Mouse (Mus musculus) regulatory T cell (primary cell): ENCODE data around the gene Il2rb.

ENCODE experiments used
- in situ Hi-C: fragments of 300-600 bp; cut with MboI, MseI; formaldehyde crosslinking; loops from one replicate; pipeline ENCODE4 v1.15.1; 2025; ENCODE audit warnings: high pct_unique_total_duplicates

The Il2rb gene

GRCm38 (mm10) chr15:78521331-78521730 is 26.3 kb upstream of the Il2rb start:
- in situ Hi-C loops, result no loop called here

DNA sequence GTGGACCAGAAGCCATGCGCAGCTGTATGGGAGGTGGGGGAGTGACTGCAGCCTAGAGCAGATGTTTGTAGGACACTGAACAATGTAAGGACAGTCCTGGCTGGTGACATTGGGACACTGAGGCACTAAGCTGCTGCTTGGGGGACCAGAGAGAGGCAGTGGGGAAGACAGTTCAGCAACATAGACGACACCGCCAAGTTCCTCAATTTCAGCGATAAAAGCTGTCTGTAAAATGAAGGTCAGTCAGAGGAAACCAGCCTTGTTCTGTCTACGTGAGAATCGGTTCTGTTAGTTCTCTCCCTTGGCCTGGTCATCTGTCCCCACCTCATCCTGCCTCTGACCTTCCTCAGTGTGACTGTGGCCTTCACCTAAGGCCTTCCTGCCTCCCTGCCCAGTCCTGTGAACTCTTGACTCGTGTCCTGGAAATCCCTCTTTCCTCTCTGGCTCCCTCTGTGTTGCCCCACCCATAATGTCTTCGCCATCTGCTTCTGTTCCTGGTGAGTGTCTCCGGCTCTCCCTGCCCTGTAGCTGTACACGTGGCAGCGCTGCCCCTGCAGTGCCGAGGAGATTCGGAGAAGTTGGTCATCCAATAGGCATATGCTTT is 25.1 kb upstream of the Il2rb start:
- in situ Hi-C loops, result no loop called here

DNA sequence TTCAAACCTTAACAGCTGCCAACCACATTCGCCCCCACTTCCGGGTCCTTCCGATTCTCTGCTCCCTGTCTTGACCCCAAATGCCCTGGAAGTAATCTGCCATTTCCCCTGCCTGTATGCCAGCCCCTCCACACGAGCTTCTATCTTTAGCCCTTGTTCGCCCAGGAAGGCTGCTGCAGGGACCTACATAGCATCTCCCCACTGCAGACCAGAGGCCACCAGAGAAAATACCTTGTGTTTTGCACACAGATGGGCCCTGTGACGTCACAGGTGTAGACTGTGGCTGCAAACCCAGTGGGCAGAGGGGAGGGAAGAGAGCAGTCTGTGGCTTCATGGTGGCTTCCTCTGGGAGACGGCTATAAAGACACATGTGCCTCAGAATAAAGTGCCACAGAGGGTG is 23.1 kb upstream of the Il2rb start:
- in situ Hi-C loops, result no loop called here

- in situ Hi-C loops, result no loop called here
These were observed 20.7 kb upstream of the Il2rb start for GRCm38 (mm10) chr15:78515759-78516158.

DNA sequence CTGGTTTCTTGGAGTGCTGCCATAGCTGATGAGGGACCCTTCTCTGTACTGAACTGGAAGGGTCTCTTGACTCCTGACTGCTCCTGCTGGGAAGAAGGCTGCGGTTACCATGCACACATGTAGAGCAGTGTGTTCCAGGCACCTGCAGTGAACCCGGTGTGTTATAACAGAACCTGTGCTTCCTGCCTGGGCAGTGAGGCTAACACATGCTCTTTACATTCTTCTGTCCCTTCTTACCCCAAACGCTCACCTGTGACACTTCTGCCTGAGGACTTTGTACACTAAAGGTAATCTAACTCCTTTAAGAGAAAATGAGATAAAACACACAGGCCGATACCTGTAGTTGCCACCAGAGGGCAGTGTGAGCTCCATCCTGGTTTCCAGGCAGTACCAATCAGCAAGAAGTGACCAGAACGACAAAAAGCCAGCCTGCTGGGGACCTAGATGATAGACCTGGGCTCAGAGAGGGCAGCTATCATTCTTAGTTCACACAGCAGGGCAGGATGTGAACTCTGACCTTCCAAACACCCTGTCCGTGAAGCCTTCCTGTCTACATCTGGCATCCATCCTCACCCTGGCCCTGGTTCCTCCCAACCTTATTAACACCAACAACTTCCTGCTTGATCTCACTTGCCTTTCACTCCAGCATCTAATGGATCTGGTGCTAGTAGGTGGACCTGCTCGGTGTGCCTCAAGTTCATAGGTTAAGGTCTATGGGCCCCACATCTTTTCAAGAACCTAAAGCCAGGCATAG is 19.5 kb upstream of the Il2rb start:
- in situ Hi-C loops, result no loop called here

- in situ Hi-C loops, result no loop called here
These were observed 17.9 kb upstream of the Il2rb start for GRCm38 (mm10) chr15:78513019-78513418.

DNA sequence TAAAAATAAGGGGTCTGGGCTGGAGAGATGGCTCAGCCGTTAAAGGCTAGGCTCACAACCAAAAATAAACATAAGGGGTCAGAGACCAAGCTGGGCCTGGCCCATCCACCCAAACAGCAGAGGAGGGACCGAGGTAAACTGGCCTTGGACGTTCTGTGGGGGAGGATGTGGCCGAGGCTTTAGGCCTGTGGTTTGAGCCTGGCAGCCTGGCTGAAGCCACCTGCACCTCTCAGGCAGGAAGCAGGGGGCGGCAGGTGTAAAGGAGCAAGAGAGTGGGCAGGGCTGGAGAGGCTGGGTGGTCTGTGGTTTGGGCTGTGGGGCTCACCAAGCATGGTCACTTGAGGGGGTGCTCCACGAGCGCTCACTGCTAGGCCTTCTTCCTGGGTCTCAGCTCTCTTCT is 16.9 kb upstream of the Il2rb start:
- in situ Hi-C loops, result no loop called here

GRCm38 (mm10) chr15:78510736-78511135 is 15.7 kb upstream of the Il2rb start:
- in situ Hi-C loops, result no loop called here

GRCm38 (mm10) chr15:78510121-78510576 is 15.1 kb upstream of the Il2rb start:
- in situ Hi-C loops, result no loop called here

DNA sequence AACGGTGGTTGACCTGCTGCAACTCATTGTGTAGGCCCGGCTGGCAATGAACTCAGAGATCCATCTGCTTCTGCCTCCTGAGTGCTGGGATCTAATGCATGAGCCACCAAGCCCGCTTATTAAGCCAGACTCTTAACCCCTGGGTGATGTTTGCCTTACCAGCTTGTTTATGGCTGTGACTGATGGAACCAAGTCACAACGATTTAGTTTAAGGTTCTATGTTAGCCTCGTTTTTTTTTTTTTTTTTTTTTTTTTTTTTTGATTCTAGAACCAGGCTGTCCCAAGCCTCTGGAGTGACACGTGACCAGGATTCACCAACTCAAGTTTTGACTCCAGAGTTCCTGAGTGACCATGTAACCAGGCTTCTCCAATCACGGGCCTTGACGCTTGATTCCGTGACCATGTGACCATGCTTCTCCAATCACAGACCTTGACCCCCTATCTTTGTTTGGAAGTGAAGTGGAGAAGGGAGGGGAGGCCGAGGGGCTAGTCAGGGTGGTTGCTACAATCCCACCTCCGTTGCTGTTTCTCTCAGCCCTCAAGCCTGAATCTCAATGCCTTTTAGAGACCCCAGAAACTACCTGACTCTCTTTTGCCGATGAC is 14.3 kb upstream of the Il2rb start:
- in situ Hi-C loops, result no loop called here

DNA sequence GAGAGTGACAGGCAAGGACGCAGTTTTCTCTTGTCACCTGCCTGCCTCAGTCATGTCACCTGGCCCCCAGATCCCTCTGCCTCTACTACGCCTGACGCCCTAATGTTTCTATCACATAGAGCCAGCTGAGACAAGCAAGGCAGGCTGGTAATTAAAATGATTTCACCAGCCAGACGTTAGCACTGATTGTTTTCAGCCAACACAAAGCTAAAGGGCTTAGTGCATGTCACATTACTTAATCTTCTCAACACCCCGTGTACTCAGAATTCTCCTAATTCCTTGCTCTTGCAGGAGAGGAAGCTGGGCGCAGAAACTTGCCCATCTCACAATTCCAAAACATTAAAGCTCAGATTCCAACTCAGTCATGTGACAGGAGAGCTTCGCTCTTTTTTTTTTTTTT is 13.4 kb upstream of the Il2rb start:
- in situ Hi-C loops, result no loop called here

GRCm38 (mm10) chr15:78505541-78505940 is 10.5 kb upstream of the Il2rb start:
- in situ Hi-C loops, result no loop called here

DNA sequence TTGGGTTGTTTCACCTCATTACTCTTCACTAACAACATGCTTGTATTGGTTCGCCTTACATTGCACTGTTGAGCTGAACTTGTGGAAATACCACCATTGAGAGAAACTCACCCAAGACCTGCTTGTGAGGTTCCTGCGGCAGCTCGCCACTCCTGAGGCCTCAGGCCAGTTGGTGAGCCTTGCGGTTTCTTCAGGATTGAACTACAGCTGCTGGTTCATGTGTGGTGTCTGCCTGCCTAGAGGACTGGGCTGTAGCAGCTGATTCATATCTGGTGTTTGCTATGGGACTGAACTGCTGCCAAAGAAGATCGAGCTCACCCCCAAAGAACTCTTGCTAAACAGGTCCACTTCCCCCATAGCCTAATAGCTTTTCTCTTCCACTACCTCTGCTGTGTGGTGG is 9.7 kb upstream of the Il2rb start:
- in situ Hi-C loops, result no loop called here

GRCm38 (mm10) chr15:78504013-78504412 is 8.9 kb upstream of the Il2rb start:
- in situ Hi-C loops, result no loop called here

GRCm38 (mm10) chr15:78502437-78503132 is 7.5 kb upstream of the Il2rb start:
- in situ Hi-C loops, result no loop called here

DNA sequence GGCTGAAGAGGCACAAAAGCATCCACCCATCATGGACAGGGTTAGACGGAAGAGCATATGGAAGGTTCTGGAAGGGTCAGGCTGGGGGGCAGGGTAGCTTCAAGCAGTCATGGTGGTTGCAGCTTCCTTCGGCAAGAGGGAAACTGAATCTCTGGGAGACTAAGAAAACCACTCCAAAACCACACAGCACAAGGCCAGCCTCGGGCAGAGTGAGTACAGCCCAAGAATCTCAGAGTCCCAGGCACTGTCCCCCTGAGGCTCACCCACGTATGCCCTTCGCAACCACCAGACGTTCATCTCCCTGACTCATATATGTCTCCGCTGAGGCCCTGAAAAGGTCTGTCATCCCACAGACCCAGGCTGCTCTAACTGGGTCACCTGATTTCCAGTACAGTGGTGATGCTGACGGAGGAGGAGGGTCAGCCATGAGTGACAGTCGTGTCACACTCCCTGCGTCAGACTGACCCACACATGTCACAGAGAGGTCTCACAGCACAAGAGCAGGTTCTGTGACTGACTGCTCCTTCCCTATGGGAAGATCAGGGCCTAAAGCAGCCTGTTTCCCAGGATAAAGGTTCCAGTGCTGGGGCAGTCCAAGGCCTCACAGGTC is 1.6 kb downstream of the Il2rb start:
- in situ Hi-C loops, result loop anchor here (5.0 kb wide), 1 partner anchor 41 kb away; no protein-coding TSS in a partner anchor

- in situ Hi-C loops, result loop anchor here (5.0 kb wide), 1 partner anchor 39 kb away; no protein-coding TSS in a partner anchor
These were observed 3.8 kb downstream of the Il2rb start for GRCm38 (mm10) chr15:78491301-78491700.

DNA sequence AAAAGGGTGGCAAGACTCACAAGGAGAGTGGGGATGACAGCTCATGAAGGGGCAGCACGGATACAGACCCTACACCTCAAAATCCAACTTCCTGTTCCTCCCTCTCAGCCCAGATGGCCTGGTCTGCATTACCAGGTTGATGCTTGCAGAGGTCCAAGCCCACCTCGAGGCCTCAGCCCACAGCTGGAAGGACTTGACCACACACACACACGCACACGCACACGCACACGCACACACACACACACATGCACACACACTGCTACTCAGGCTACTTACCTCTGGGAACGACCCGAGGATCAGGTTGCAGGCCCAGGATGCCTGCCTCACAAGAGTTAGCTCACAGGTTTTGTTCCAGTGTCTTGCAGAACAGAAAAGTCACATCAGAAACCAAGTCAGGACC is 5.2 kb downstream of the Il2rb start:
- in situ Hi-C loops, result loop anchor here (5.0 kb wide), 1 partner anchor 38 kb away; no protein-coding TSS in a partner anchor

GRCm38 (mm10) chr15:78489248-78489647 is 5.8 kb downstream of the Il2rb start:
- in situ Hi-C loops, result no loop called here

- in situ Hi-C loops, result no loop called here
These were observed 8.0 kb downstream of the Il2rb start for GRCm38 (mm10) chr15:78487066-78487465.

DNA sequence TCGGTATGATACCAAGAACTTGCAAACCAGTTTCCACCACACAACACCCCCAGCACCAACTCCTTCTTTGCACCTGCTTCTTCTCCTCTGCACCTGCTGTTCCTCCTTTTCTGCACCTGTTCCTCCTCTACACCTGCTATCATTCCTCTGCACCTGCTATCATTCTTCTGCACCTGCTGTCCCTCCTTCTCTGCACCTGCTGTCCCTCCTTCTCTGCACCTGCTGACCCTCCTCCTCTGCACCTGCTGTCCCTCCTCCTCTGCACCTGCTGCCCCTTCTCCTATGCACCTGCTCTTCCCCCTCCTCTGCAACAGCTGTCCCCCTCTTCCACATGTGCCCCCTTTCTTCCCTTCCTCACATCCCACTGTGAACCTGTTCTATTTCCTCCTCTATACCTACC is 8.5 kb downstream of the Il2rb start:
- in situ Hi-C loops, result no loop called here

DNA sequence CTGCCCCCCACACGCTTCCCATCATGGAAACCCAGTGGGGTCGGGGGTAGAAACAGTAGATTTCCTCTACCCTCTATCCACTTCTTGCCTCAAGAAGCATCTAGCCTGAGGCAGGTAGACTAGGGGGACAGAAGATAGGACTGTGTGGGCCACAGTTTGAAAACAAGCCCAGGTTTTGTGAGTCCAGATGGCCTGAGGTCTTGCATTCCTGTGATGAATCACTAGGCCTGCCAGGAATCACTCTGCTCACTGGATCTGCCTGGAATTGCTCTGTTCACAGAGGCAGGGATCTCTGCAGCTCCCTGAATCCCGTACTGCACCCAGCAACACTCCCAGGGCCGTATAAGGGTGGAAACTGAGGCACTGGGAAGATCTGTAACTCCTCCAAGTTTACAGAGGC is 11.8 kb downstream of the Il2rb start:
- in situ Hi-C loops, result no loop called here
